Mouse (Mus musculus) monocyte, adult 5-6 weeks (primary cell): ENCODE measurements around the gene Ccdc142. TPM values are rescaled to one million over a fixed set of nuclear protein-coding genes. Genes with fewer than 3 reads are reported as not detected.

Experiments
- ATAC-seq: fragments of 153-309, 156-312 bp; replicated peaks from 2 replicates; pipeline ENCODE4 v1.8.0; 2017; ENCODE audit warnings: mild to moderate bottlenecking; ENCODE audit not compliant: low TSS enrichment, insufficient number of reproducible peaks, severe bottlenecking, poor library complexity, low FRiP score
- total RNA-seq: library from RNA; stranded (forward); fragments of 200-1000, 200-491, 200-594 nt; gene quantifications from 3 replicates; pipeline ENCODE4 v1.2.3, GENCODE M21; 2017

The Ccdc142 gene
- 0.48 to 12.5 TPM (median 1.5 TPM) in 3 replicates for total RNA-seq

- peak; percentile 95 for ATAC-seq
Observed at GRCm38 (mm10) chr6:83101316-83101687, at the start of gene Ccdc142, which contains the start of gene Gm42688. Gene Ccdc142 (plus strand): TSS chr6:83101601. Gene Gm42688 (plus strand): TSS chr6:83101617.

- ATAC-seq = peak; percentile 15
Observed at GRCm38 (mm10) chr6:83053136-83053960, 48.1 kb upstream of the Ccdc142 start.

GRCm38 (mm10) chr6:83054074-83054851 lies 47.1 kb upstream of the Ccdc142 start, which contains the start of gene Aup1:
Gene Aup1 (plus strand): TSS chr6:83054521.
- peak; percentile 93 for ATAC-seq

- no peak for ATAC-seq
Observed at GRCm38 (mm10) chr6:83054871-83055431, 46.5 kb upstream of the Ccdc142 start, which contains the start of gene Htra2. Gene Htra2 (minus strand): TSS chr6:83055273.

GRCm38 (mm10) chr6:83057790-83058189 lies 43.6 kb upstream of the Ccdc142 start, which contains the start of gene Dqx1:
Gene Dqx1 (plus strand): TSS chr6:83057844.
- no peak for ATAC-seq

- ATAC-seq = no peak
Observed at GRCm38 (mm10) chr6:83058725-83059124, 42.7 kb upstream of the Ccdc142 start.

- ATAC-seq = no peak
Observed at GRCm38 (mm10) chr6:83065995-83066394, 35.4 kb upstream of the Ccdc142 start.

- ATAC-seq = no peak
Observed at GRCm38 (mm10) chr6:83066441-83066840, 35.0 kb upstream of the Ccdc142 start.

- ATAC-seq = no peak
Observed at GRCm38 (mm10) chr6:83068221-83068620, 33.2 kb upstream of the Ccdc142 start.

GRCm38 (mm10) chr6:83068706-83069487 lies 32.5 kb upstream of the Ccdc142 start:
- no peak for ATAC-seq

GRCm38 (mm10) chr6:83069488-83070246 lies 31.7 kb upstream of the Ccdc142 start:
- ATAC-seq = no peak

- ATAC-seq = no peak
Observed at GRCm38 (mm10) chr6:83070247-83070310, 31.3 kb upstream of the Ccdc142 start, which contains the start of gene Tlx2. Gene Tlx2 (minus strand): TSS chr6:83070293.

GRCm38 (mm10) chr6:83070311-83071219 lies 30.8 kb upstream of the Ccdc142 start:
- no peak for ATAC-seq

- no peak for ATAC-seq
Observed at GRCm38 (mm10) chr6:83071220-83071619, 30.2 kb upstream of the Ccdc142 start.

- no peak for ATAC-seq
Observed at GRCm38 (mm10) chr6:83074979-83075378, 26.4 kb upstream of the Ccdc142 start.

GRCm38 (mm10) chr6:83077630-83078323 lies 23.6 kb upstream of the Ccdc142 start, which contains the start of gene Pcgf1:
Gene Pcgf1 (plus strand): TSS chr6:83077869.
- no peak for ATAC-seq
